Mouse (Mus musculus) hindbrain, embryonic 16.5 days (tissue): Measurements from ENCODE around the gene Ccdc146. TPM values are rescaled to one million over a fixed set of nuclear protein-coding genes. Genes with fewer than 3 reads are reported as not detected.
"Not testable (repeated sequence)": the region's sequence is repeated elsewhere in the genome, so short reads cannot be mapped to it uniquely, and the experiment has no call there.

Experiments
- ATAC-seq: fragments of 200-750 bp; cut with Nextera tagmentation; 2 replicates; pipeline ENCODE4 v1.8.0; 2017; ENCODE audit warnings: moderate TSS enrichment, moderate library complexity
- H3K27ac ChIP-seq: fragments of 300-500 bp; sonication (generic); 2 replicates; pipeline ENCODE4 v1.5.1; 2014; ENCODE audit warnings: low read depth, mild to moderate bottlenecking, control low read depth, low read length, moderate library complexity
- H3K27me3 ChIP-seq: fragments of 300-500 bp; sonication (generic); replicated peaks from 2 replicates; pipeline ENCODE4 v1.6.1; 2014; ENCODE audit warnings: low read length; ENCODE audit not compliant: control insufficient read depth, insufficient read depth
- H3K36me3 ChIP-seq: fragments of 300-500 bp; sonication (generic); 2 replicates; pipeline ENCODE4 v1.6.1; 2014; ENCODE audit warnings: mild to moderate bottlenecking, low read length, moderate library complexity, mixed read lengths; ENCODE audit not compliant: control insufficient read depth, insufficient read depth
- H3K4me1 ChIP-seq: fragments of 300-500 bp; sonication (generic); 2 replicates; pipeline ENCODE4 v1.6.1; 2014; ENCODE audit warnings: low read depth, low read length; ENCODE audit not compliant: control insufficient read depth, insufficient read depth
- H3K4me2 ChIP-seq: fragments of 300-500 bp; sonication (generic); 2 replicates; pipeline ENCODE4 v1.6.1; 2014; ENCODE audit warnings: mild to moderate bottlenecking, low read length, control low read depth, moderate library complexity
- H3K4me3 ChIP-seq: fragments of 300-500 bp; sonication (generic); 2 replicates; pipeline ENCODE4 v1.5.1; 2014; ENCODE audit warnings: mild to moderate bottlenecking, low read length, control low read depth, moderate library complexity
- H3K9ac ChIP-seq: fragments of 300-500 bp; sonication (generic); 2 replicates; pipeline ENCODE4 v1.6.1; 2014; ENCODE audit warnings: low read depth, mild to moderate bottlenecking, control low read depth, low read length, moderate library complexity
- H3K9me3 ChIP-seq: fragments of 300-500 bp; sonication (generic); 2 replicates; pipeline ENCODE4 v1.6.1; 2014; ENCODE audit warnings: mild to moderate bottlenecking, low read length, moderate library complexity; ENCODE audit not compliant: control insufficient read depth
- WGBS: fragments of 180-500 bp; shearing (Covaris S2); extraction: QIAGEN DNeasy Blood & Tissue Kit; methylation state at CpG from one replicate; pipeline ENCODE4 v1.1.7; 2014; 5-methylcytosine and 5-hydroxymethylcytosine counted together
- polyA plus RNA-seq: library from polyadenylated mRNA; unstranded; fragments of >200 nt; fragmentation: Nextera tagmentation; extraction: Ambion mirVana; gene quantifications from 2 replicates; pipeline ENCODE4 v1.2.1, GENCODE M21; 2015

Gene Ccdc146
- polyA plus RNA-seq, 1 experiment from 2014 or later: 0.75 TPM

DNA sequence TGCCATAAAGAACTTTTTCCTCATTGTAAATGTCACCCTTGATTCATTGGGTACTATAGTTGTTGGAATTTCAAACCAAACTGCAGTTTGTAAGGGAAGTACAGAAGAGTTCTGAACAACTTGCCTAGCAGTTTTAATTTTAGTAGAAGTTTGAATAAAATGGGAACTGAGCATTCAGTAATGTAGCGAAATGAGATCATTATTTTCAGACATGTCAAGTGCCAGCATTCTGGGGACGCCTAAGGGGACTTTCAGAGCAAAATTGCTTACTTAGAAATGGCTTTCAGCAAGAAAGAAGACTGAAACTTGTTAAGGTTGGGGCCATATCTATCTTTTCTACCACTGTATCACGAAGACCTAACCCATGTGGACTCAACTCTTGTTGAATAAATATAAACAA, 65.8 kb downstream of the Ccdc146 start:
- Histone ChIP-seq H3K4me3 (no peak overlapping the region), H3K4me2 (no peak overlapping the region), H3K27ac (no peak overlapping the region), H3K9me3 (no peaks in the 10 kb centered on the region), H3K9ac (no peak overlapping the region), H3K36me3 (no peaks in the 10 kb centered on the region), H3K4me1 (no peaks in the 10 kb centered on the region), H3K27me3 (no peaks in the 10 kb centered on the region)
- 75% methylated on average over 3 of the region's 3 CpGs for WGBS
- no peak for ATAC-seq

DNA sequence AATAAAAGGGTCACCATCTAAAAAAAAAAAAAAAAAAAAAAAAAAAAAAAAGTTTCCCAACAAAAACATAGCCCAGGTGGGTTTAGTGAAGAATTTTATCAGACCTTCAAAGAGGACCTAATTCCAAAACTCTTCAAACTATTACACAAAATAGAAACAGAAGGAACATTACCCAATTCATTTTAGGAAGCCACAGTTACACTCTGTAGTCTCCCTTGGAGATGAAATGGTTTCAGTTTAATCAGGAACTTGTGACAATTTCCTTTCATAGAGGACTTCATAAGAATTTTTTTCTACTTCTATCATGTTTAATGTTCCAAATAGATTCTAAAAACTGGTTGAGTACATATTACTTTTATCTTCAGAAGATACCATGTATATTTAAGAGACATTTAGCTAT, 72.8 kb downstream of the Ccdc146 start:
- Histone ChIP-seq H3K9ac (no peak overlapping the region), H3K4me1 (no peaks in the 10 kb centered on the region), H3K27ac (no peak overlapping the region), H3K4me3 (no peak overlapping the region), H3K27me3 (no peaks in the 10 kb centered on the region), H3K4me2 (no peak overlapping the region), H3K36me3 (no peaks in the 10 kb centered on the region), H3K9me3 (no peaks in the 10 kb centered on the region)
- ATAC-seq: no peak

DNA sequence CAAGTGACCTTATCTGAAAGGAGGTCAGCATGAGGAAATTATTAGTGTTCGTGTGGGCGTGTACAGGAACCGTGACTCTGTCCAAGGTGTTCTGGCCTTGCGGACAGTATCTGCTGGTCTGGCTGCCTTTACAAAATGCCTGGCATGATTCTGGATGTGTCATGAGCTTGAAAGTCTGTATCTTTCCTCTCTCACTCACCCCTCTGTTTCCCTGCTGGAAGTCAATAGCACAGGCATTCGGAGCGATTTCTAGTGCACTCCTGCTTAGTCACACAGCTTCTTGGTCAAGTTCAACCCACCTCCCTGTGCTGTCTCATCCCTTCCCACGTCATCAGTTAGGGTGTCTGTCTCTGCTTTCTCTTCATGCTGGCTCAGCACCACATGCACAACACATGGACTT, 76.1 kb downstream of the Ccdc146 start:
- H3K27me3 ChIP-seq: no peaks in the 10 kb centered on the region
- ATAC-seq: no peak
- H3K9me3 ChIP-seq: no peaks in the 10 kb centered on the region
- no peak overlapping the region for H3K27ac ChIP-seq
- 88% methylated on average over 7 of the region's 7 CpGs for WGBS
- H3K4me3 ChIP-seq: no peak overlapping the region
- no peak overlapping the region for H3K9ac ChIP-seq
- no peaks in the 10 kb centered on the region for H3K4me1 ChIP-seq
- H3K4me2 ChIP-seq: no peak overlapping the region
- H3K36me3 ChIP-seq: no peaks in the 10 kb centered on the region

DNA sequence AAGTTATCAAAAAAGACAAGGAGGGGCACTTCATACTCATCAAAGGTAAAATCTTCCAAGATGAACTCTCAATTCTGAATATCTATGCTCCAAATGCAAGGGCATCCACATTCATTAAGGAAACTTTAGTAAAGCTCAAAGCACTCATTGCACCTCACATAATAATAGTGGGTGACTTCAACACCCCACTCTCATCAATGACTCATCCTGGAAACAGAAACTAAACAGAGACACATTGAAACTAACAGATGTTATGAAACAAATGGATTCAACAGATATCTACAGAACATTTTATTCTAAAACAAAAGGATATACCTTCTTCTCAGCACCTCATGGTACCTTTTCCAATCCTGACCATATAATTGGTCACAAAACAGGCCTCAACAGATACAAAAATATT, 82.2 kb downstream of the Ccdc146 start:
- not testable (repeated sequence) for H3K27me3 ChIP-seq, H3K4me1 ChIP-seq, H3K9ac ChIP-seq, H3K36me3 ChIP-seq, H3K27ac ChIP-seq, ATAC-seq, H3K9me3 ChIP-seq, H3K4me3 ChIP-seq, H3K4me2 ChIP-seq

DNA sequence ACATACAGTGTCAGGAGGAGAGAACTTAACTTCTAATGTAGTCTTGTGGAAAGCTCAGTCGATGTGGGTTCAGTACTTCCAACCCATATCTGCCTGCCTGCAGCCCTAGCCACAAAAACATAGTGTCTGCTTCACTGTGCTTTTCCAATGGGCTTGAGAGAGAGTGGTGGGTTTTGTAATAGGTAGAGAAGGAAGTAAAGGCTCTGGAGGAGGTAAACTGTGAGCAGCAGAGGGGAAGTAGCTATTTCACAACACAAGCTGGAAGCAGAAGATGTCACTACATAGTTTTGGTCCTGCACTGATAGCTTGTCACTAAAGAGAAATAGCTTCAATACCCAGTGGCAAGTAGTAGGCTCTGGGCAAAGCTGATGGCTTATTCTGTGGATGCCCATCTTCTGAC, 92.4 kb downstream of the Ccdc146 start:
- no peaks in the 10 kb centered on the region for H3K36me3 ChIP-seq
- no peak overlapping the region for H3K4me2 ChIP-seq
- no peak overlapping the region for H3K9ac ChIP-seq
- no peak for ATAC-seq
- H3K9me3 ChIP-seq: no peaks in the 10 kb centered on the region
- H3K4me3 ChIP-seq: no peak overlapping the region
- H3K4me1 ChIP-seq: no peaks in the 10 kb centered on the region; the same call in none of the 2 replicates
- no peaks in the 10 kb centered on the region for H3K27me3 ChIP-seq
- 88% methylated on average over 1 of the region's 1 CpGs for WGBS
- H3K27ac ChIP-seq: no peak overlapping the region

DNA sequence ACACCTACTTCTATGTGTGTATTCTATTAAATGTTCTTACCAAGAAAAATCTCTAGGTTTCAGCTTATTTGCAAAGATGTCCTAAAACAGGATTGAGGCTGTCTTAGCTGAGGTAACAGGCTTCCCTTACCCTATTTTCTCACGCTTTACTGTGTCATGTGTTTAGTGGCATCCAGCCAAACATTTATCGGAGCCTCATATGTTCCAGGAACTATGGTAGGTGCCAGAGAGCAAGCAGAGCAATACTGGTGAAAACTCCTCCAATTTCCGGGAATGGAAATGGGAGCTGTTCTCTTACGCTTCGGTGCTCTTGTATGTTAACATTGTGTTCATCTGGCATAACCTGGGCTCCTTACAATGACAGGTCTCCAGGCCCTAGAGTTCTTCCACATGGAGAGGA, 92.8 kb downstream of the Ccdc146 start:
- ATAC-seq: no peak
- no peak overlapping the region for H3K4me2 ChIP-seq
- H3K27me3 ChIP-seq: no peaks in the 10 kb centered on the region
- 71% methylated on average over 5 of the region's 5 CpGs for WGBS
- H3K4me1 ChIP-seq: no peaks in the 10 kb centered on the region; the same call in none of the 2 replicates
- no peaks in the 10 kb centered on the region for H3K9me3 ChIP-seq
- H3K4me3 ChIP-seq: no peak overlapping the region
- no peak overlapping the region for H3K27ac ChIP-seq
- no peak overlapping the region for H3K9ac ChIP-seq
- H3K36me3 ChIP-seq: no peaks in the 10 kb centered on the region

DNA sequence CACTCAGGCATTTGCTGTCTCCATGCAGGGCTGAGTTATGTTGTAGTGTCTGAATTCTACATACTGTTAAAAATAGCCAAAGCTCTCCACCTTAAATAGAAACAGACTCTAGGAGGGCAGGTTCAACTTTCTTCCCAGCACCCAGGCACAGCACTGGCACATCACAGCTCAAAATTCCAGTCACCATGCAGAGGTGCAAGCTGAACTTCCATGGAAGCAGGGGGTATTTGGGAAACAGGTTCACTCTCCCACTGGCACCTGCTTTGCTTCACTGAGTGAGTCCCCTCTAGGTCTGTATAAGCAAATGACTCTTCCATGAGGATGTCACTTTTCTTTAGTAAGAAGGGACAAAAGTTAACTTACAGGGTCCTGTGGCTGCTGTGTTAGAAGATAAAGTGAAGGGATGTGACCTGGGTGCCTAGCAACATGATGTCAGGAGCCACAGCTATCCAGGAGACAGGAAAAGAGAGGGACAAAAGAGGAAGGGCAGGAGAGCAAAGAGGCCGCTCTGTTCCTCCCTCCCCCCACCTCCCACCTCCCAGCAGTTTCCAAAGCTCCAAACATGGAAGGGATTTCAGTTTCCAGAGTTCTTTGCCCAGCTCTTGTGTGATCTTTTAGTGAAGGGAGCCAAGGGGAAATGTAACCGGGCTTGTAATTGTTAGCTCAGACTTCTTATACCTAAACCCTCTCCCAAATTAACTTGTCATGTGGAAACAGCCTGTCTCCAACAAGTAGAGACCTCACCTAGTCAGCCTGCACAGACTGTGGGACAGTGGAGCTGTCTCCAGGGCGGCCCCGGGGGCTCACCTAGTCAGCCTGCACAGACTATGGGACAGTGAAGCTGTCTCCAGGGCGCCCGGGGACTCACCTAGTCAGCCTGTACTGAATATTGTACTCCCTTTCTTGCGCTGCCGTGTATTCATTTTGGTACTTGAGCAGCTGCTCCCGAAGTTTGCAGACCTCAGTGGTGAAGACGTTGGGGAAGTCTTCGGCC, 94.5 kb downstream of the Ccdc146 start:
- Histone ChIP-seq H3K9ac (no peak overlapping the region), H3K4me3 (no peak overlapping the region), H3K9me3 (no peaks in the 10 kb centered on the region), H3K36me3 (no peaks in the 10 kb centered on the region), H3K27ac (no peak overlapping the region), H3K4me1 (no peaks in the 10 kb centered on the region; the same call in none of the 2 replicates), H3K27me3 (no peaks in the 10 kb centered on the region), H3K4me2 (no peak overlapping the region)
- ATAC-seq: no peak
- WGBS: 36% methylated on average over 11 of the region's 11 CpGs

DNA sequence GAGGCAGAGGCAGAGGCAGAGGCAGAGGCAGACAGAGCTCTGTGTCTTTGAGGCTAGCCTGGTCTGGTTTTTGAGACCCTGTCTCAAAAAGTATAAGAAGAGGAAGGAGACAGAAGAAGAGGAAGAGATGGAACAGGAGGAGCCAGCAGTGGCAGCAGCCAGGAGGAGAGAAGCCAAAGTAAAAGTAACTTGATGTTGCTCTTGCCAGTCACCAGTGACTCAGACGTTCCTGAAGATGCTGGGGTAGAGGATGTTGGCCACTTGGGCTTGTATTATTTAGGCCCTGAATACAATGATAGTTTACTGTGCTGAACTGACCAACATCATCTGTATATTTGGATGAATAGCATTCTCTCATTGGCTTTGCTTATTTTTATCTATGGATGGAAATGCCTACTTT, 95.9 kb downstream of the Ccdc146 start:
- no peaks in the 10 kb centered on the region for H3K9me3 ChIP-seq
- H3K9ac ChIP-seq: no peak overlapping the region
- H3K36me3 ChIP-seq: no peaks in the 10 kb centered on the region
- no peak for ATAC-seq
- no peak overlapping the region for H3K27ac ChIP-seq
- H3K4me1 ChIP-seq: no peaks in the 10 kb centered on the region; the same call in none of the 2 replicates
- H3K4me2 ChIP-seq: no peak overlapping the region
- H3K4me3 ChIP-seq: no peak overlapping the region
- WGBS: 87% methylated on average over 1 of the region's 1 CpGs
- no peaks in the 10 kb centered on the region for H3K27me3 ChIP-seq

DNA sequence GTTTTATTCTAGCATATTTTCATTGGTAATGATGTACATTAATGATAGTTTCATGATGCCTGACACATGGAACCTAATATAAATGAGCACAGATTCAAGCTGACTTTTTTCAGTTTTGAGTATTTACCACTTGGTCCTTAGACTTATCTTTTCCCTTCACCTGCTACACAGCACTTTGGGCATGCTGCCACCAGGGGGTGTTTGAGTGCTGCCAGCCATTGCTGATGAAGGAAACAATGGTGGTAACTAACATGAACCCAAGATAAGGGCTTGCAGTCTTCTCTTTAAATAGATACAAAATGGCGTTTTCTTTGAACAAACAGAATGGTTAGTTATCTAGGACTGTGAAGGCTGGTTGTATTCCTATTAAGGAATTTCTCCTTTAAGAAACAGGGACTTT, 98.0 kb downstream of the Ccdc146 start:
- H3K27me3 ChIP-seq: no peaks in the 10 kb centered on the region
- 32% methylated on average over 1 of the region's 1 CpGs for WGBS
- no peaks in the 10 kb centered on the region for H3K36me3 ChIP-seq
- H3K4me2 ChIP-seq: no peak overlapping the region
- no peaks in the 10 kb centered on the region for H3K9me3 ChIP-seq
- no peak overlapping the region for H3K27ac ChIP-seq
- H3K4me3 ChIP-seq: no peak overlapping the region
- ATAC-seq: no peak
- no peaks in the 10 kb centered on the region; the same call in none of the 2 replicates for H3K4me1 ChIP-seq
- H3K9ac ChIP-seq: no peak overlapping the region
